Mouse (Mus musculus) cerebellum, postnatal 14 days (tissue): ENCODE measurements around the gene Olfr1501.
"Not testable (repeated sequence)": the region's sequence is repeated elsewhere in the genome, so short reads cannot be mapped to it uniquely, and the experiment has no call there.

Experiments
- DNase-seq, 2 experiments: peaks; one replicate each; pipeline ENCODE4 v3.0.0; 2021; ENCODE audit warnings: mixed read lengths in 2 of 2

Gene Olfr1501

GRCm38 (mm10) chr19:13850592-13850991 lies at the start of gene Olfr1501:
Olfr1501 (minus strand) TSS chr19:13850692.
- DNase-seq, result not testable (repeated sequence)

DNA sequence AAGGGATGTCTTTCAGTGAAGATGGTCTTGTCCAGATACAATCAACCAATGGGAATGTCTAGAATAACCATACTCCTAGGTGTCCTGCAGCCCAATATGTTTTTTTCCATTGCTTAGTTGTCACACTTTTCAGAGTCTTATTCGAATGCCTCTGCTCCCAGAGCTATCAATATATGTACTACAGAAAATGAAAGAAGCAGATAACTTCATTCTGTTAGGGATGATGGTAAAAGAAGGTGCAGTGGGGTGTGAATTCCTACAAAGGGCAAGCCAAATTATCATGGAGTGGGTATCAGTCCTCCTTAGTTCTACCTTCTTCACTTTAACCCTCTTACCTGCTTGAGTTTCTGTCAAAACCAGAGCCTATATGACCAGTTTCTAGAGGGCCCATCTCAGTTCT lies 47.3 kb upstream of the Olfr1501 start, which contains the start of gene Olfr1504:
Olfr1504 (minus strand) TSS at position 101 of the 400 bp plus-strand sequence.
- no peak for DNase-seq

DNA sequence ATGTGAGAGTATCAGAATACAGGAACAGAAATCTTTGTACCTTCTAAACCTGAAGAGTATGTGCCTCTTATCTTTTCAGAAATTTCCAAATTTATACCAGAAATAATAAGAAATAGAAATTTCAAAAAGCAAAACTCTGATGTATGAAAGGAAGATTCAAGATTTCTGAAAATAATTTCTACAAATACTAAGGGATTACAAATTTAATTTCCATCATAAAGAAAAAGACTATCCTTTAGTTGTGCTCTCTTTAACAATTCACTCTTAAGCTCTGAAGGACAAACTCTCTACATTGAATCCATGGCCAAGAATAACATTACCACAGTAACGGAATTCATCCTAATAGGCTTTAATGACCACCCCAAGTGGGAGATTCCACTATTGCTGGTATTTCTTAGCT lies 11.0 kb upstream of the Olfr1501 start, which contains the start of gene Olfr1502:
Olfr1502 (plus strand) TSS at position 301 of the 400 bp plus-strand sequence.
- DNase-seq, result no peak

DNA sequence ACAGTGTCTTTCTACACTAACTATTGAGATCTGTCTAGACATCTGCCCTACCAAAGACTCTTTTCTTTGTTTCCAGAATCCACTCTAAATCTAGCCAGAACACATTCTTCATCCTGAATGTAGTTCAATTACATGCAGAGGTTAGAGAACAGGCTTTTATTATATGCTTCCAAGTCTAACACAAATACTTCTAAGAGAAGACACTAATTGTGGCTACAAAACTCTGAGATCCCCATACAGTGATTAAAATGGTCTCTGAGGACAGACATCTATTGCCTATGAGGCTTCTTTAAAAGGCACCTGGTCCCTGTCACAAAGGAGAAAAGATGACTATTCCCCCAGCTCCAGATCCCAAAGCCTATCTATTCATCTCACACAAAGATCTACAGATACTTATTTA lies 20.1 kb downstream of the Olfr1501 start, which contains the start of gene Olfr1500:
Olfr1500 (minus strand) TSS at position 101 of the 400 bp plus-strand sequence.
- no peak for DNase-seq

GRCm38 (mm10) chr19:13828447-13828846 lies 22.0 kb downstream of the Olfr1501 start:
- DNase-seq, result no peak

- no peak for DNase-seq
These were observed 29.6 kb downstream of the Olfr1501 start for GRCm38 (mm10) chr19:13820847-13821246.

GRCm38 (mm10) chr19:13819347-13819746 lies 31.1 kb downstream of the Olfr1501 start, which contains the start of gene Olfr1499:
Olfr1499 (minus strand) TSS chr19:13819447.
- DNase-seq, result no peak

DNA sequence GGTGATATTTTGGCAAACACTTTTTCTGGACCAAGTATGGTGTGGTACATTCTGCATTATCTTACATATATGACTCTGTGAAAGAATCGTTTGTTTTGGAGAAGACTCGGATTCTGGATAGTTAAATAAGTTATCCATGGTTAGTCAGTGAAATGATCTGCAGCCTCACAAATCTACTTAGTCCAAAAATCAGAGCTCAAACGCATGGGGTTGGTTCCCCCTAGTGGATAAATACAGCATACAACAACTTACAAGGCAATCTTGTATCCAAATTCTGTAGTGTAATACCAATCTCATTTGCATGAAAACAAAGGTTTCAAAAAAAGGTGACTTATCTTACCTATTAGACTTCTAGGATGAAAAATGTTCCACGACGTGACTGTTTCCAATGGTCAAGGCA lies 31.7 kb downstream of the Olfr1501 start:
- peak; percentile 28 to 34 for DNase-seq

DNA sequence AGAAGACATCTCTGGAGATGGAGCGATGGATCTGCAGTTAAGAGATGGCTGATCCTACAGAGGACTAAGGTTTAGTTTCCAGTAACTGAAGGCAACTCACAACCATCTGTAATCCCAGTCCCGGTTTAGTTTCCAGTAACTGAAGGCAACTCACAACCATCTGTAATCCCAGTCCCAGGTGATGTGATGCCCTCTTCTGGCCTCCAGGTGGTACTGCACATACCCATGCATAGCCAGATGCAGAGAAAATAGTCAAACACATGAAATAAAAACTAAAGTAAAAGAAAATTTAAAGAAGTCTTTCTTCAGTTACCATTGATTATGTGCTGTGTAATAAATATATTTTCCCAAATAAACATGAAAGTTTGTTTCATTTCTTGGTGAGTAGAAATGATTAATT lies 37.7 kb downstream of the Olfr1501 start:
- peak in 1 of 2 experiments; percentile 5 for DNase-seq

DNA sequence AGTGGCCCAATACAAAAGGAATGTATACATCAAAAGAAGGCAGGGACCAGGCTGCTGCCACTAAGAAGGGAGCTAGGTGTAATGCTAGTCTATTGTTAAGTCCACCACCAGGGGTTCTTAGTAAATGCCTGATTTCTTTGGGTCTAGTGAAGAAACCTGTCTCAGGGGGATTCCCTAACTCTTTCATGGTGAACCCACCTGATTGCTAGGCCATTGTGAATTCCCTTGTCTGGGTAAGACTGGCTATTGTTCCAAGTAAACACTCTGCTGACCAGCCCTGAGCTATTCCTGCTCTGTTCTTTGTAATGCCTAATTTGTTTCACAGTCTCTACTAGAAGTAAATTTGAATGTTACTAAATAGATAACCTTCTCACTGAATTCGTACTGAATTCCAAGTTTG lies 45.0 kb downstream of the Olfr1501 start:
- not testable (repeated sequence) for DNase-seq

DNA sequence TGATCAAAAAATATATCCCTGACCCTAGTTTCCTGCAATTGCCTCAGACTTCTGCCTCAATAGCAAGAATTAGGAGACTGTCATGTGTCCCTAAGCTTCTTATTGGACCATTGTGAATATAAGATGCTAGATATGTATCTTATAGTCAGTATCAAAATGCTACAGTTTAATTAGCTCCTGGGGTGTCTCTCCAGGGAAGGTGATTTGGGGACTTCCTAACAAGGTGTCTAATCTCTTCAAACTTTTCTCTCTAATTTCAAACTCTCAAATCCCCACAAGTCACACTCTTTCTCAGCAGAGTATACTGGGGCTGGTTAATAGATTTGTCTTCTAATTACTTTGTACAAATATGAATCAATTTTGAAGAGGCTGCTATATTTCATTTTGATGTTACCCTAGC lies 52.4 kb downstream of the Olfr1501 start, which contains the start of gene Olfr1497:
Olfr1497 (minus strand) TSS at position 101 of the 400 bp plus-strand sequence.
- no peak for DNase-seq
